10 mouse cellular contexts compared by ENCODE assay signal in the genomic region with DNA sequence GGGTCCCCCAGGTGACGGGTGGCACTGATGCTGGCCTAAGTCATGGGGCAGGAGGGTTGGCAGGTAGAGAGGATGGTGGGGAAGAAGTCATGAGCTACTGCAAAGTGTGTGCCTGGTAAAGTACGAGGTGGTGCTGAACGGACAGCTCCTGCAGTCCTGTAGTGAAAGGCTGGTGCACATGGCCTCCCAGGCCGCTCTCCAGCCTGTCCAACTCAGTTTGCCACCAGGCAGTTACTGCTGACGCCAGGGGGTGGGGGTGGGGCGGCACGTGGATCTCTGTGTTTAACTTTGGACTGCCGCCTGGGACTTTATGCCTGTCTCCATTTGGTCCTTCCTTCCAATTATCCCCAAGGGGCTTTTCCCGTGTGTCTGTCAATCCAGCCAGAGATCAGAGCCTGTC. TPM values are rescaled to one million over a fixed set of nuclear protein-coding genes. Genes with fewer than 3 reads are reported as not detected.
DNase-seq lines count a peak whose midpoint lies in the region; ATAC-seq and TF ChIP-seq lines count a peak whose summit lies in the region.
"Had no signal": no experiment of that assay in that cellular context is flagged by ENCODE, and none has a peak within 500 bp of the region (broad histone marks: within the 10 kb centered on the region; RNA-seq: fewer than 3 reads in every experiment).

No protein-coding gene starts in this region.

- 2% methylated on average over 9 of the region's 9 CpGs for WGBS in kidney, adult 2 months

- H3K27ac ChIP-seq in kidney, adult 2 months (ENCODE audit: insufficient read depth, low read depth, low read length) = no peak overlapping the region
- H3K27ac ChIP-seq: limb, embryonic 15.5 days had no signal

- peak; percentile 82 for ATAC-seq in common myeloid progenitor, adult 5-6 weeks (replicated peaks; ENCODE audit: low read depth, poor library complexity, severe bottlenecking)

- peak; percentile 50 to 68 for DNase-seq in heart, adult 18-20 months
- DNase-seq in heart, adult 8-10 months (ENCODE audit: low spot score) = no peak
- peak; percentile 27 to 37 for DNase-seq in CD8-positive naive resting alpha-beta T cell, adult 2 months (ENCODE audit: low read depth in 2 of 2, low spot score in 2 of 2)
- DNase-seq in kidney, adult 2 months = peak; percentile 64
- DNase-seq in lung, postnatal 14 days = peak; percentile 75
- DNase-seq in thymus, postnatal 25 days = peak; percentile 38
- no peak for DNase-seq in left cerebral cortex, adult 18-20 months (ENCODE audit: low spot score in 2 of 2)

- TF ChIP-seq CTCF in kidney, adult 2 months (conservative IDR thresholded peaks at IDR 0.05; ENCODE audit: insufficient read depth, insufficient read length, low read depth, low read length) = no peak

- H3K4me1 ChIP-seq in kidney, adult 2 months (ENCODE audit: control insufficient read depth, insufficient read depth, low read length) = no peaks in the 10 kb centered on the region

- no peak for TF ChIP-seq POLR2A in kidney, adult 2 months (IDR thresholded peaks at IDR 0.05; ENCODE audit: low read depth, low read length)

- H3K27me3 ChIP-seq in kidney, adult 2 months (replicated peaks; ENCODE audit: control insufficient read depth, insufficient read depth, low read length) = no peaks in the 10 kb centered on the region
- H3K27me3 ChIP-seq: limb, embryonic 15.5 days had no signal

- H3K36me3 ChIP-seq in kidney, adult 2 months (ENCODE audit: control insufficient read depth, insufficient read depth, low read length) = no peaks in the 10 kb centered on the region
- H3K36me3 ChIP-seq: limb, embryonic 15.5 days had no signal

- no peak overlapping the region for H3K4me3 ChIP-seq in kidney, adult 2 months (ENCODE audit: insufficient read depth, low read depth, low read length)
- H3K4me3 ChIP-seq: limb, embryonic 15.5 days had no signal

RNA-seq across cellular contexts. Expression of a gene that starts 5.0 kb away (rescaled TPM):
- not detected for total RNA-seq in heart, adult 18-20 months (2021)
- total RNA-seq in heart, adult 8-10 months (2022) = not detected
- total RNA-seq in common myeloid progenitor, adult 5-6 weeks (2017) = not detected in 2 replicates
- polyA plus RNA-seq in kidney, adult 2 months (2012; rRNA removed) = 0.19 and 0.41 TPM in 2 replicates
- total RNA-seq in left cerebral cortex, adult 18-20 months (2021) = 1 to 10 TPM; 3.6 to 4.1 TPM

RNA-seq across cellular contexts. Expression of a gene that starts 19.8 kb away (rescaled TPM):
- total RNA-seq in heart, adult 18-20 months (2021) = not detected
- total RNA-seq in heart, adult 8-10 months (2022) = not detected
- not detected in 2 replicates for total RNA-seq in common myeloid progenitor, adult 5-6 weeks (2017)
- 0.35 and 2.0 TPM in 2 replicates for polyA plus RNA-seq in kidney, adult 2 months (2012; rRNA removed)
- not detected for total RNA-seq in left cerebral cortex, adult 18-20 months (2021)

RNA-seq across cellular contexts. Expression of a gene that starts 31.2 kb away (rescaled TPM):
- total RNA-seq in heart, adult 18-20 months (2021) = not detected
- total RNA-seq in heart, adult 8-10 months (2022) = not detected
- not detected in 2 replicates for total RNA-seq in common myeloid progenitor, adult 5-6 weeks (2017)
- polyA plus RNA-seq in kidney, adult 2 months (2012; rRNA removed) = not detected in 2 replicates
- total RNA-seq in left cerebral cortex, adult 18-20 months (2021) = not detected
- polyA plus RNA-seq: limb, embryonic 15.5 days; testis, adult 2 months had no signal

RNA-seq across cellular contexts. Expression of a gene that starts 42.1 kb away (rescaled TPM):
- 10 to 100 TPM; 33.7 to 36.3 TPM for total RNA-seq in heart, adult 18-20 months (2021)
- total RNA-seq in heart, adult 8-10 months (2022) = 10 to 100 TPM; 30.8 to 38.3 (median 35.2) TPM
- total RNA-seq in common myeloid progenitor, adult 5-6 weeks (2017) = 126 and 167 TPM in 2 replicates
- polyA plus RNA-seq in kidney, adult 2 months (2012; rRNA removed) = 21.5 and 21.6 TPM in 2 replicates
- 100 to 1,000 TPM; 106 to 114 TPM for total RNA-seq in left cerebral cortex, adult 18-20 months (2021)

RNA-seq across cellular contexts. Expression of a gene that starts 49.8 kb away (rescaled TPM):
- not detected for total RNA-seq in heart, adult 18-20 months (2021)
- not detected for total RNA-seq in heart, adult 8-10 months (2022)
- not detected in 2 replicates for total RNA-seq in common myeloid progenitor, adult 5-6 weeks (2017)
- 0.20 TPM in 1 of 2 replicates, not detected in the other for polyA plus RNA-seq in kidney, adult 2 months (2012; rRNA removed)
- total RNA-seq in left cerebral cortex, adult 18-20 months (2021) = not detected
- polyA plus RNA-seq: limb, embryonic 15.5 days had no signal

Comparison
In these comparisons a context has a peak if more than half of its experiments do, and no peak if none do; other contexts are left out.
1. DNase-seq: peak in heart, adult 18-20 months (2 of 2), CD8-positive naive resting alpha-beta T cell, adult 2 months (2 of 2), kidney, adult 2 months (single experiment), lung, postnatal 14 days (single experiment) and thymus, postnatal 25 days (single experiment); none in heart, adult 8-10 months (single experiment) and left cerebral cortex, adult 18-20 months (0 of 2).